Mouse (Mus musculus): ENCODE data around the gene Podn. TPM values are rescaled to one million over a fixed set of nuclear protein-coding genes. Genes with fewer than 3 reads are reported as not detected.
A peak's percentile ranks its signal among the peaks of the same experiment; 100 is the strongest.

The Podn gene
- polyA plus RNA-seq, 1 experiment from 2014 or later, result 0.19 TPM

- peak; percentile 52 for DNase-seq (ENCODE audit: low spot score)
- no peaks in the 10 kb centered on the region for H3K4me1 ChIP-seq (ENCODE audit: control insufficient read depth, insufficient read depth, low read length)
- peak overlapping the region; percentile 33; the same call in 1 of the 2 replicates for H3K27ac ChIP-seq (ENCODE audit: low read depth, low read length)
- H3K9me3 ChIP-seq (replicated peaks; ENCODE audit: control insufficient read depth, low read length), result no peaks in the 10 kb centered on the region
- H3K36me3 ChIP-seq (ENCODE audit: control insufficient read depth, insufficient read depth, low read length), result no peaks in the 10 kb centered on the region
- H3K4me3 ChIP-seq (ENCODE audit: low read depth, low read length), result no peak overlapping the region
- H3K9ac ChIP-seq (ENCODE audit: low read length), result no peak overlapping the region
- 45% methylated on average over 2 of the region's 2 CpGs for WGBS
- ATAC-seq, result no peak
- H3K27me3 ChIP-seq (replicated peaks; ENCODE audit: control insufficient read depth, insufficient read depth, low read length), result no peaks in the 10 kb centered on the region
- no peak overlapping the region for H3K4me2 ChIP-seq (ENCODE audit: low read length)
Measured at GRCm38 (mm10) chr4:107979530-107979929, 116.7 kb downstream of the Podn start.

DNA sequence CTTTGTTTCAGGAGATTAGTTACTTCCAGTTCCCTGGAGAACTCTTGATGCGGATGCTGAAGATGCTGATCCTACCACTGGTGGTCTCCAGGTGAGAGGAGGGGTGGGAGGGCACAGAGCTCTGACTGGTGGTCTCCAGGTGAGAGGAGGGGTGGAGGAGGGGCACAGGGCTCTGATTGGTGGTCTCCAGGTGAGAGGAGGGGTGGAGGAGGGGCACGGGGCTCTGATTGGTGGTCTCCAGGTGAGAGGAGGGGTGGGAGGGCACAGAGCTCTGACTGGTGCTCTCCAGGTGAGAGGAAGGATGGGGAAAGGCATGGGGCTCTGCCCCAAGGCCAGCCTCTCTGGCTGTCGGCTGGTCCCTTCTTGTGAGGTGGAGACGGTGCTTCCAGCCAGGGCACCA is 118.7 kb downstream of the Podn start:
- Histone ChIP-seq H3K4me2 (ENCODE audit: low read length) (no peak overlapping the region), H3K36me3 (ENCODE audit: control insufficient read depth, insufficient read depth, low read length) (no peaks in the 10 kb centered on the region), H3K4me1 (ENCODE audit: control insufficient read depth, insufficient read depth, low read length) (no peaks in the 10 kb centered on the region), H3K9ac (ENCODE audit: low read length) (no peak overlapping the region), H3K27me3 (replicated peaks; ENCODE audit: control insufficient read depth, insufficient read depth, low read length) (no peaks in the 10 kb centered on the region), H3K4me3 (ENCODE audit: low read depth, low read length) (no peak overlapping the region), H3K27ac (ENCODE audit: low read depth, low read length) (no peak overlapping the region), H3K9me3 (replicated peaks; ENCODE audit: control insufficient read depth, low read length) (no peaks in the 10 kb centered on the region)
- WGBS, result 52% methylated on average over 4 of the region's 4 CpGs
- no peak for ATAC-seq
- DNase-seq (ENCODE audit: low spot score), result no peak

GRCm38 (mm10) chr4:107975004-107975403 is 121.2 kb downstream of the Podn start:
- Histone ChIP-seq H3K9me3 (replicated peaks; ENCODE audit: control insufficient read depth, low read length) (no peaks in the 10 kb centered on the region), H3K4me2 (ENCODE audit: low read length) (no peak overlapping the region), H3K27me3 (replicated peaks; ENCODE audit: control insufficient read depth, insufficient read depth, low read length) (no peaks in the 10 kb centered on the region), H3K4me1 (ENCODE audit: control insufficient read depth, insufficient read depth, low read length) (no peaks in the 10 kb centered on the region), H3K36me3 (ENCODE audit: control insufficient read depth, insufficient read depth, low read length) (no peaks in the 10 kb centered on the region), H3K27ac (ENCODE audit: low read depth, low read length) (no peak overlapping the region), H3K4me3 (ENCODE audit: low read depth, low read length) (no peak overlapping the region), H3K9ac (ENCODE audit: low read length) (no peak overlapping the region)
- no peak for ATAC-seq
- 78% methylated on average over 7 of the region's 7 CpGs for WGBS
- DNase-seq (ENCODE audit: low spot score), result no peak

GRCm38 (mm10) chr4:107974527-107974926 is 121.7 kb downstream of the Podn start:
- no peak for ATAC-seq
- 69% methylated on average over 11 of the region's 11 CpGs for WGBS
- Histone ChIP-seq H3K9me3 (replicated peaks; ENCODE audit: control insufficient read depth, low read length) (no peaks in the 10 kb centered on the region), H3K4me1 (ENCODE audit: control insufficient read depth, insufficient read depth, low read length) (no peaks in the 10 kb centered on the region), H3K4me3 (ENCODE audit: low read depth, low read length) (no peak overlapping the region), H3K9ac (ENCODE audit: low read length) (no peak overlapping the region), H3K36me3 (ENCODE audit: control insufficient read depth, insufficient read depth, low read length) (no peaks in the 10 kb centered on the region), H3K27ac (ENCODE audit: low read depth, low read length) (no peak overlapping the region; the same call in 1 of the 2 replicates), H3K27me3 (replicated peaks; ENCODE audit: control insufficient read depth, insufficient read depth, low read length) (no peaks in the 10 kb centered on the region), H3K4me2 (ENCODE audit: low read length) (no peak overlapping the region)
- peak; percentile 54 for DNase-seq (ENCODE audit: low spot score)

DNA sequence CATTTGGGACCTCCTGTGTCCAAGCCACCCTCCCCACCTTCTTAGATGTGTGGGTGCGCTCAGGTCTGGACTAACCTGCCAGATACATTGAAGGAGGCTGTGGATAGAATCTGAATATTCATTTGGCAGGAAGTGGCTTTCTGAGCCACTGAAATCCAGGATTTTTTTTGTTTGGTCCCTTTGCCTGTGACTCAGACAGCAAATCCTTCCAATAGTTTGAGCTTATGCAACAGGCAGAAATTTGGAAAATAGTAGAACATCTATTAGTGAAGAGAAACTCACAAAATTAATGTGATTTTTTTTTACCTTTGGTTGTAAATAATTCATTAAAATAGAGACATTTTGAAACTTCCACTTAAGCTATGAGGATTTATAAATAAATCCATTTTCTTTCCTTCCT is 125.1 kb downstream of the Podn start:
- no peaks in the 10 kb centered on the region for H3K27me3 ChIP-seq (replicated peaks; ENCODE audit: control insufficient read depth, insufficient read depth, low read length)
- no peaks in the 10 kb centered on the region for H3K4me1 ChIP-seq (ENCODE audit: control insufficient read depth, insufficient read depth, low read length)
- DNase-seq (ENCODE audit: low spot score), result no peak
- H3K27ac ChIP-seq (ENCODE audit: low read depth, low read length), result no peak overlapping the region
- ATAC-seq, result no peak
- no peaks in the 10 kb centered on the region for H3K36me3 ChIP-seq (ENCODE audit: control insufficient read depth, insufficient read depth, low read length)
- no peak overlapping the region for H3K4me2 ChIP-seq (ENCODE audit: low read length)
- 93% methylated on average over 1 of the region's 1 CpGs for WGBS
- no peak overlapping the region for H3K4me3 ChIP-seq (ENCODE audit: low read depth, low read length)
- no peaks in the 10 kb centered on the region for H3K9me3 ChIP-seq (replicated peaks; ENCODE audit: control insufficient read depth, low read length)
- no peak overlapping the region for H3K9ac ChIP-seq (ENCODE audit: low read length)

DNA sequence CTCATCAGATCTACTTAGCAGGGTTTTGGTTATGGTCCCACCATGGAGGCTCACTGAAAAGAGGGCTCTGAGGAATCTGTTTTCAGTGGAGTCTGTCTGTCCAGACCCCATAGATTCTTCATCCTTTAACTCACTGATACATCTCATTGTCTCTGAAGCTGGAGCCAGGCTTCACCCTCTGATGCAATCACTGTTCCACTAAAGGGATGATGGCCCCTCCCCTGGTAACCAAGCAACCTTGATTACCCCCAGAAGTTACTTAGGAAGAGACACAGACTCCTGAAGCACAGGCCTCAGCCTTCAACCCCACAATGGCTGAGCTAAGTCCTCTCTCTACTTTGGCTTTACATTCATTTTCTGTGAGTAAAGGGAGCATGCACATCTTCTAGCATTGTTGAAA is 126.5 kb downstream of the Podn start:
- no peak overlapping the region for H3K9ac ChIP-seq (ENCODE audit: low read length)
- no peaks in the 10 kb centered on the region for H3K27me3 ChIP-seq (replicated peaks; ENCODE audit: control insufficient read depth, insufficient read depth, low read length)
- ATAC-seq (no peak), DNase-seq (ENCODE audit: low spot score) (no peak)
- H3K4me2 ChIP-seq (ENCODE audit: low read length), result no peak overlapping the region
- H3K4me1 ChIP-seq (ENCODE audit: control insufficient read depth, insufficient read depth, low read length), result no peaks in the 10 kb centered on the region
- no peak overlapping the region for H3K27ac ChIP-seq (ENCODE audit: low read depth, low read length)
- no peaks in the 10 kb centered on the region for H3K9me3 ChIP-seq (replicated peaks; ENCODE audit: control insufficient read depth, low read length)
- H3K36me3 ChIP-seq (ENCODE audit: control insufficient read depth, insufficient read depth, low read length), result no peaks in the 10 kb centered on the region
- H3K4me3 ChIP-seq (ENCODE audit: low read depth, low read length), result no peak overlapping the region

- WGBS, result 72% methylated on average over 16 of the region's 16 CpGs
- no peak within 1 kb of the TSS for H3K4me3 ChIP-seq (ENCODE audit: low read depth, low read length)
- no peak within 1 kb of the TSS for H3K4me2 ChIP-seq (ENCODE audit: low read length)
- H3K9me3 ChIP-seq (replicated peaks; ENCODE audit: control insufficient read depth, low read length), result no peaks in the 10 kb centered on the region
- H3K27ac ChIP-seq (ENCODE audit: low read depth, low read length), result no peak within 1 kb of the TSS
- ATAC-seq, result no peak
- no peaks in the 10 kb centered on the region for H3K4me1 ChIP-seq (ENCODE audit: control insufficient read depth, insufficient read depth, low read length)
- H3K9ac ChIP-seq (ENCODE audit: low read length), result no peak within 1 kb of the TSS
- DNase-seq (ENCODE audit: low spot score), result no peak
- no peaks in the 10 kb centered on the region for H3K36me3 ChIP-seq (ENCODE audit: control insufficient read depth, insufficient read depth, low read length)
- no peaks in the 10 kb centered on the region for H3K27me3 ChIP-seq (replicated peaks; ENCODE audit: control insufficient read depth, insufficient read depth, low read length)
Measured at GRCm38 (mm10) chr4:107967966-107968682, 128.1 kb downstream of the Podn start, which contains the start of gene Slc1a7. TSS of gene Slc1a7 (plus strand) at chr4:107968332.

- 57% methylated on average over 5 of the region's 5 CpGs for WGBS
- Histone ChIP-seq H3K4me3 (ENCODE audit: low read depth, low read length) (no peak overlapping the region), H3K4me1 (ENCODE audit: control insufficient read depth, insufficient read depth, low read length) (0 out of 2 replicates have a peak, but pooled peaks cover 2% of the 10 kb centered on the region), H3K4me2 (ENCODE audit: low read length) (no peak overlapping the region), H3K27me3 (replicated peaks; ENCODE audit: control insufficient read depth, insufficient read depth, low read length) (no peaks in the 10 kb centered on the region), H3K9me3 (replicated peaks; ENCODE audit: control insufficient read depth, low read length) (no peaks in the 10 kb centered on the region), H3K36me3 (ENCODE audit: control insufficient read depth, insufficient read depth, low read length) (no peaks in the 10 kb centered on the region), H3K27ac (ENCODE audit: low read depth, low read length) (no peak overlapping the region), H3K9ac (ENCODE audit: low read length) (no peak overlapping the region)
- ATAC-seq (no peak), DNase-seq (ENCODE audit: low spot score) (no peak)
Measured at GRCm38 (mm10) chr4:107966416-107967109, 129.7 kb downstream of the Podn start.

Measured in forebrain, embryonic 14.5 days (tissue).